Mouse (Mus musculus) lung, adult 2 months (tissue): ENCODE results near the gene Trappc13. TPM values are rescaled to one million over a fixed set of nuclear protein-coding genes. Genes with fewer than 3 reads are reported as not detected.

Experiments used
- DNase-seq: peaks from one replicate; pipeline ENCODE4 v3.0.0; 2022
- H3K4me1 ChIP-seq: fragments of 200-500 bp; 2 replicates; pipeline ENCODE4 v1.6.1; 2011; ENCODE audit warnings: low read length; ENCODE audit not compliant: control insufficient read depth, insufficient read depth
- H3K4me3 ChIP-seq: fragments of 200-500 bp; replicated peaks from 2 replicates; pipeline ENCODE3; 2011; ENCODE audit warnings: low read depth, mild to moderate bottlenecking, control low read depth, low read length; ENCODE audit errors: extremely low read depth
- CTCF ChIP-seq: fragments of 200-500 bp; IDR thresholded peaks from 2 replicates; pipeline ENCODE4 v1.5.1; 2011; ENCODE audit warnings: mild to moderate bottlenecking, low read length, control low read depth; ENCODE audit not compliant: insufficient read depth
- POLR2A ChIP-seq: fragments of 200-500 bp; IDR thresholded peaks from 2 replicates; pipeline ENCODE4 v1.6.1; 2011; ENCODE audit warnings: low read depth, mild to moderate bottlenecking, control low read depth, low read length, borderline replicate concordance; ENCODE audit errors: extremely low read depth
- WGBS: fragments of 180-500 bp; shearing (Covaris S2); methylation state at CpG from one replicate; pipeline ENCODE4 v1.1.7; 2018; 5-methylcytosine and 5-hydroxymethylcytosine counted together
- polyA plus RNA-seq: library from polyadenylated mRNA; depleted of rRNA; stranded (reverse); fragments of >200 nt; gene quantifications from 2 replicates; pipeline ENCODE4 v1.2.3, GENCODE M21; 2012

Gene Trappc13
- polyA plus RNA-seq, 1 experiment = 6.9 TPM

GRCm38 (mm10) chr13:104123662-104124381 is 54.4 kb downstream of the Trappc13 start:
- 91% methylated on average over 20 of the region's 20 CpGs for WGBS
- TF ChIP-seq POLR2A (no peak), CTCF (no peak)

GRCm38 (mm10) chr13:104122078-104122840 is 56.0 kb downstream of the Trappc13 start:
- DNase-seq = no peak
- no peak overlapping the region for H3K4me3 ChIP-seq
- WGBS = 60% methylated on average over 17 of the region's 17 CpGs
- TF ChIP-seq CTCF = no peak
- TF ChIP-seq POLR2A = no peak
- no peaks in the 10 kb centered on the region; the same call in 1 of the 2 replicates for H3K4me1 ChIP-seq

More at GRCm38 (mm10) chr13:104123662-104124381, 54.4 kb downstream of the Trappc13 start:
- H3K4me3 ChIP-seq = no peak overlapping the region
- no peaks in the 10 kb centered on the region; the same call in 1 of the 2 replicates for H3K4me1 ChIP-seq
- no peak for DNase-seq

- WGBS = 91% methylated on average over 2 of the region's 2 CpGs
- Histone ChIP-seq H3K4me1 (no peaks in the 10 kb centered on the region), H3K4me3 (no peak overlapping the region)
- TF ChIP-seq CTCF = no peak
- no peak for TF ChIP-seq POLR2A
- DNase-seq = no peak
Observed at GRCm38 (mm10) chr13:104114827-104115226, 63.4 kb downstream of the Trappc13 start.

GRCm38 (mm10) chr13:104113782-104114181 is 64.5 kb downstream of the Trappc13 start:
- no peaks in the 10 kb centered on the region for H3K4me1 ChIP-seq
- DNase-seq = no peak
- H3K4me3 ChIP-seq = no peak overlapping the region
- 94% methylated on average over 4 of the region's 4 CpGs for WGBS
- TF ChIP-seq CTCF = no peak
- TF ChIP-seq POLR2A = no peak

- no peak overlapping the region for H3K4me3 ChIP-seq
- DNase-seq = no peak
- H3K4me1 ChIP-seq = no peaks in the 10 kb centered on the region
- TF ChIP-seq CTCF (no peak), POLR2A (no peak)
- 45% methylated on average over 12 of the region's 12 CpGs for WGBS
Observed at GRCm38 (mm10) chr13:104112266-104112900, 65.9 kb downstream of the Trappc13 start.

GRCm38 (mm10) chr13:104110526-104110925 is 67.7 kb downstream of the Trappc13 start:
- TF ChIP-seq POLR2A = no peak
- no peak for TF ChIP-seq CTCF
- 45% methylated on average over 7 of the region's 7 CpGs for WGBS
- no peak for DNase-seq
- no peaks in the 10 kb centered on the region for H3K4me1 ChIP-seq
- peak overlapping the region; percentile 67 for H3K4me3 ChIP-seq

- peak; percentile 41 for DNase-seq
- Histone ChIP-seq H3K4me3 (peak overlapping the region; percentile 67), H3K4me1 (no peaks in the 10 kb centered on the region)
- WGBS = 4% methylated on average over 35 of the region's 38 CpGs
- no peak for TF ChIP-seq POLR2A
- no peak for TF ChIP-seq CTCF
Observed at GRCm38 (mm10) chr13:104109816-104110521, 68.3 kb downstream of the Trappc13 start.

- Histone ChIP-seq H3K4me3 (peak within 1 kb of the TSS; percentile 75), H3K4me1 (no peaks in the 10 kb centered on the region)
- DNase-seq = peak; percentile 79
- TF ChIP-seq CTCF = no peak
- peak; percentile 51; the same call in 1 of the 2 replicates for TF ChIP-seq POLR2A
- under 1% methylated on average over 34 of the region's 44 CpGs for WGBS
Observed at GRCm38 (mm10) chr13:104109288-104109815, 68.9 kb downstream of the Trappc13 start, which contains the start of the genes Nln and Sgtb. TSS of gene Nln (minus strand) at chr13:104109614. TSS of gene Sgtb (plus strand) at chr13:104109741.

GRCm38 (mm10) chr13:104108651-104109287 is 69.5 kb downstream of the Trappc13 start:
- 2% methylated on average over 24 of the region's 24 CpGs for WGBS
- peak overlapping the region; percentile 75 for H3K4me3 ChIP-seq
- no peak for TF ChIP-seq CTCF
- no peak for TF ChIP-seq POLR2A
- H3K4me1 ChIP-seq = no peaks in the 10 kb centered on the region
- DNase-seq = peak; percentile 10
